Mouse (Mus musculus): Measurements from ENCODE around the gene Lamb3. TPM values are rescaled to one million over a fixed set of nuclear protein-coding genes. Genes with fewer than 3 reads are reported as not detected.
"Not testable (repeated sequence)": the region's sequence is repeated elsewhere in the genome, so short reads cannot be mapped to it uniquely, and the experiment has no call there.

Lamb3 gene
- total RNA-seq, 2 experiments from 2014 or later, result 0.80 to 1.4 TPM

DNA sequence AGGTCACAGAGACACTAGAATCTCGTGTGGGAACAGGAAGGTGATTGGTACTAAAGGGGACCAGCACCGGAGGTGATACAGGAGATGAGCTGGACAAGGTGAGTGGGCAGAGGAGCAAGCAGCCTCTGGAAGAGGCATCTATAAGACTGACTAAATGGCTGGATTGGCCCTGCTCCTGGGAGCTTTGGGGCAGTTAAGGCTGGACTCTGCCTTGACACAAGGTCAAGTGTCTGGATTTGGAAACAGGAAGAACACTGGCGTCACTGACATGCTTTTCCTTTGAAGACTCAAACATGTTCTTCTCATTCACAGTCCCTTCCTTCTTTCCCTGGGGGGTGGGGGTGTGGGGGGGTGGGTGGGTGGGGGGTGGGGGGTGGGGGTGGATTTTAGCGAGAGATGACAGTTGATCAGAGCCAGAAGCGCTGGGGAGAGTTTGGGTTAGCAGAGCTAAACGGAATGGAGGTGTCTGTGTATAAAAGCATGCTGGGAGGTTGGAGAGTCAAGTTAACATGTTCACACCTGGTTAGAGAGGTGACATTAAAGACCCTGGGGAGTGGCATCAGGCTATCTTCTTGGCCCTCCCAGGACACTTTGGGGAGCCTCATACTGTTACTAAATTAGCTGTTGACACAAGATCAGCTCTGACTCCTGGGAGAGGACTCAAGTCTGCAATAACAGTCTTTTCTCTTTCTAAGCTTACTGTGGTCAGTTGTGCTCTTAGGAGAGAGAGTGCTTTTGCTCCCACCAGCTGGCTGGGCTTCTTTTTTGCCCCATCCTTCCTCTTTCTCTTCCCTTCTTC is 63.7 kb downstream of the Lamb3 start:
- intact Hi-C loops (cut with DNase I; ENCODE audit: low total_unique reads), result no loop called here

DNA sequence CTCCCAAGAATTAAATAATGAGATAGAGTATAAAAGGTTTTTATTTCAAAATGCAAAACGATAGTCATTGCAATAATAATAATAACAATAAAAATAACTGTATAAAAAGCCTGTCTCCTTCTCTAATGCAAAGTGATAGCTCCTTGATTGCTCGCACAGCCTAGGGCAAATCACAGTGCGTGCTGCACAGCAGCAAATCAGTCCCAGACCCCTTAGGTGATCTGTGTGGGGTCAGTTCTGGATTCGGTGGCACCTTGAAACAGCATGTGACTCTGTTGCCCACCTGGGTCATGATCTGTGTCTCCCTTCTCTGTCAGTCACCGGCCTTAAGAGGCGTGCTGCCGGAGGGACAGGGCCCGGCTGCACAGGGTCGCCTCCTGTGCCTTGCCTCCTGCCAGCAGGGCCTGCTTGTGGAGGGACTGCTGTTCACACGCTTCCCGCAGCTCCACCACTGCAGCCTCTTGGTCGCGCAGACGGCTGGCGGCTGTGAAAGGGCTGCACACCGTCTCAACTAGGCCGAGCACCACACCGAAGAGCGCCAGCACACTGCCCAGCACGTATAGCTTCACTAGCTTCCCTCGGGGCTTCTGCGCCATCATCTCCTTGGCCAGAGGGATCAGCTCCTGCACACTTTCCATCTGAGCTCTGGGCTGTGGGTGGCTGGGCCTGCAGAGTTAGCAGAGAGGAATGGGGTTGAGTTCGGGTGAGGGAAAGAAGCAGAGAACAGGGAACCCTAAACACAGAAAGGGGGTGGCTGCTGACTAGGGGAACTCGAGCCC is 64.8 kb downstream of the Lamb3 start:
- peak; percentile 46 for DNase-seq
- intact Hi-C loops (cut with DNase I; ENCODE audit: low total_unique reads), result no loop called here

More for the DNA sequence above, 63.7 kb downstream of the Lamb3 start:
- DNase-seq, result no peak

DNA sequence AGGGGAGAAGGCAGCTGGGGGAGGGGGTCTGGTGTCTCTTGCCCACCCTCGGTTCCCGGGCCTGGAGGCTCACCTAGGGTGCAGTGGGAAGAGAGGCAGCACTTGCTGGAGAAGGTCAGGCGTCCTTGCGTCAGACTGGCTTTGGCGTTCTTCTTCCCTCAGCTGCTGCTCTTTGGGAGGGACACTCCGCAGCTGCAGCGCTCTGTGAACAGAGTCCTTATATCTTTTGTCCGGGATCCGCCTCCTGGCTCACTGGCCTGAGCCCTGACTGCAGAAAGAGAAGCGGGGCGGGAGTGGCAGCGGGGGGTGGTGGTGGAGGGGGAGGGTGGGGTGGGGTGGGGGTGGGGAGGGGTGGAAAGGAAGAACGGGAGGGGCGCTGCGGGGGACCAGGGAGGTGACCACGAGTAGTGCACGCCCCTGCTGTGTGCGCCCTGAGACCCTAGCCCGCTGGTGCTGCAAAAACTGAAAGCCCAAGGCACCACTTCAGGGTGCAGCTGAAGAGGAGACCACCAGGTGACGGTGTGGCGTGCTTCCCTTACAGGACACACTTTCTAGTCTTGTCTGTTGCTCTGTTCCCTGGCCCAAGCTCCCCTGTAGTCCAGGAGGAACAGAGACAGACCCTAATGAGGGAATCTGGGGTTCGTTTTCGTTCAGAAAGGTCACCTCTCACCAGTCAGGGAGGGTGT is 65.6 kb downstream of the Lamb3 start, which contains the start of gene G0s2:
G0s2 (minus strand) TSS at position 302 of the 686 bp plus-strand sequence.
- intact Hi-C loops (cut with DNase I; ENCODE audit: low total_unique reads), result no loop called here

DNA sequence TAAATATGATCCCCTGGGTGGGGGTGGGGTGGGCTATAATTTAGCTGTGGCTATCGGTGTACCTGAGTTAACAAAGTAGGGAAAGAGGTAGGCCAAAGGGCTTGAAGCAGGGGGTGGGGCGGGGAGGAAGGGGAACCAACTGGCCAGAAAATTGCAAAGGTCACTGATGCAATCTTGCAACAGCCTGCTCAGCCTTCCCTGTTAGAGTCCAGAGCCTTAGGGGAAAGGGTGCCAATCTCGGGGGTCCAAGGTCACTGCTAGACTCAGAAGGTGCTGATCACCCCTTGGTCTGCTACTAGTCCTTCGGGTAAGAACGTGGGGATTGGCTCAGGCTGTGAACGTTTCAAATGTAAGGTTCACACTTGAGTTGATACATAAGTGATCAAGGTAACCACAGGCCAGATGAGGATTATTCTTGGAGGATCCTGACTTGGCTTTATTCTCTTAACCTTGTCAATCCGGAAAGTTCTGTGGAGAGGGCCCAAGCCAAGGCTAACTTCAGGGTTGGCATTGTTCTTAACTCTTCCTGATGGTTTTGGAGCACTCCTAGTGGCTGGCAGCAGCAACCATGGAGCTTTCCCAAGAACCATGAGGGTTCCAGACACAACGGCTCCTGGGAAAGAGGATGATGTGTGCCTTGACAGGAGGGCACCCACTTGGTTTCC is 67.0 kb downstream of the Lamb3 start:
- DNase-seq, result no peak
- intact Hi-C loops (cut with DNase I; ENCODE audit: low total_unique reads), result no loop called here

More for the DNA sequence above, 65.6 kb downstream of the Lamb3 start, which contains the start of gene G0s2:
- DNase-seq, result peak; percentile 87

DNA sequence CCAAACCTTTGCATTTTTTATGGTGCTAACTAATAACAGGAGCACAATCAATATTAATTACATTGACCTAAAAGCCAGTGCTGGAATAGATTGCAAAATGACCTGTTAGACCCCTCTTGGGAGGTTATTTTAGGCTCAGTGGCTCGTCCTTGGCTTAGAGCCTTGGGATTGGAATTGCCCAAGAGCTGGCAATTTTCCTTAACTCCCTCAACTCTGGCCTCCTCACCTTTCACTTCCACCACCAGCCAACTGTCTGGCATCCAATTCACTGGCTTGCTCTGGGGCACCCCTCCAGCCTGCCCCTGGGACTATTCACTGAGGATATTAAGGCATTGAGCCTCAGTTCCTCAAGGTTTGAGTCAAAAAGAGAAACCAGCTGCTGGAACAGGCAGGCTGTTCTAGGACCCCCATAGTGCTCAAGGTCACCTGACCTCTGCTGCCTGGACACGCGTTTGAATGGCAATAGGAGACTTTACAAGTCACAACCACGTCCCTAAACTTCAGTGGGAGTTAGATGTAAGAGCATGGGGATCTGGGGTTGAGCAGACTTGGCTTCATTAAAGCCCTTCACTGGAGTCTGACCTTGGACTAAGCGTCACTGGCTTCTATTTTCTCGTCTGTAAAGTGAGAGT is 71.0 kb downstream of the Lamb3 start:
- intact Hi-C loops (cut with DNase I; ENCODE audit: low total_unique reads), result no loop called here
- peak; percentile 56 for DNase-seq

DNA sequence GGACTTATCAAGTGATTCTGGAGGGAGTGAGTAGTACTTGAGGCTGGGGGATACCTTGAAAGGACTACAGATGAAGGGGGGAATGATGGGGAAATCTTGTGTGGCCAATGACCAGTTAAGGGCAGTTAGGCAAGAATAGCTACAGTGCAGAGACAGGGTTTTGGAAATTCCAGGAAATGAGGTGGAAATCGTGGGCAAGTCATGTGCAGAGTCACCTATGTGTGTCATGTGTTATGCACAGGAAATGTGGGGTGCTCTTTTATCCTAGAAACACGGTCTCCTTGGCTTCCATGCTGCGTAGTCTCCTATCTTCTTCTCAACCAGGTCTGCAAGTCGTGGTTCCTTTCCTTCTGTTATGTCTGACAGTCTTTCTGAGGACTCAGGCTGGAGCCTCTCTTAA is 72.0 kb downstream of the Lamb3 start:
- DNase-seq, result no peak
- intact Hi-C loops (cut with DNase I; ENCODE audit: low total_unique reads), result no loop called here

DNA sequence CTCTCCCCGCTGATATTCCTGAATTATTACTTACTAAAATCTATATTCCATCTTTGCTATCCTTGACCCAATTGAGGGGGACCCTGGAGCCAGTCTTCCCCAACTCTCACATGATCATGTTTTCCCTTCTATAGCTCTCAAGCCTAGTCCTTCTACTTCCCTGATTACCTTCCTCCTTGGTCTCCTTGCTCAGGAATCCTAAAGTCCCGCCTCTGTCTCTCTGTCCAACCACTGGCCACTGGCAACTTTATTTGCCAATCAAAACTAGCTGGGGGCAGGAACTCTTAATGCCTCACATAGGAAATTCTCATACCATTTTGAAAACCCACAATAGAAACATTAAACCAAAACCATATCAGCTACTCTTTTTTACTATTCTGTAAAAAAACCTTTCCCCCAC is 73.8 kb downstream of the Lamb3 start:
- intact Hi-C loops (cut with DNase I; ENCODE audit: low total_unique reads), result no loop called here

DNA sequence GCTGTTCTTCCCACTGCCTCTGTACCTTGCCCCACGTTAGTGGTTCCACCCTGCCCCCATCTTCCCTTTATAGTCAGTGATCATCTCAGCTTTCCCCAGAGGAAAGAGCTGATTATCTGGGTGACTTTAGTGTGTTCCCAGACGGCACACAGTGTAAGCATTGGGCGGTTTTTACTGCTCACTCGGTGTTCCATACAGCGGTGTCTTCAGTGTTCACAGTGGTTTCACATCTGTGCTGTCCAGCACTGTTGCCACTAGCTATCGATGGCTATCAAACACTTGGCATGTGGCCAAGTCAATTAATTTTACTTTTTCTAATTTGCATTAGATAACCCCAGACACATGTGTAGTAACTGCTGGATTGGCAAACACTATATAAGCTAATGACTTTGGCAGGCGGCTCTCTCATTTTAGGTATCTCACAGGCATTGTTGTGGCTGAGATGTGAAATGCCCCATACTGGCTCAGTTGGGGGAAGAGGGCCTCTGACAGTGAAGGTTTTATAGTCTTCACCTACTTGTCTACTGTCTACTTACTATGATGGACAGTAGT is 76.8 kb downstream of the Lamb3 start:
- intact Hi-C loops (cut with DNase I; ENCODE audit: low total_unique reads), result no loop called here
- no peak for DNase-seq

More for the DNA sequence above, 73.8 kb downstream of the Lamb3 start:
- DNase-seq, result no peak

DNA sequence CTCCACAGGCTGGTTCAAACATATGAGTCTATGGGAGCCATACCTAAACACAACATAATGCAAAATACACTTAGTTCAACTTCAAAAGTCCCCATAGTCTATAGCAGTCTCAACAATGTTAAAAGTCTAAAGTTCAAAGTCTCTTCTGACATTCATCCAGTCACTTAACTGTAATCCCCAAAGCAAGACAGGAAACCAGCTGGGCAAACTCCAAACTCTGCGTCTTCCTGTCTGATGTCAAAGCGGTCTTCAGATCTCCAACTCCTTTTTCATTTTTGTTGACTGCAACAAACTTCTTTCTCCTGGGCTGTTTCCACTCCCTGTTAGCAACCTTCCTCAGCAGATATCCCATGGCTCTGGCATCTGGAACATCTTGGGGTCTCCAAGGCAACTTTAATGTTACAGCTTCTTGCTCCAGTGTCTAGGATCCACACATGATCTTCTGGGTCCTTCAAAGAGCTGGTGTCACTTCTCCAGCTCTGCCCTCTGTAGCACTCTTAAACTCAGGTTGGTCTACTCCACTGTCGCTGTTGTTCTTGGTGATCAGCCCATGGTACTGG is 78.3 kb downstream of the Lamb3 start:
- intact Hi-C loops (cut with DNase I; ENCODE audit: low total_unique reads); DNase-seq: not testable (repeated sequence)

DNA sequence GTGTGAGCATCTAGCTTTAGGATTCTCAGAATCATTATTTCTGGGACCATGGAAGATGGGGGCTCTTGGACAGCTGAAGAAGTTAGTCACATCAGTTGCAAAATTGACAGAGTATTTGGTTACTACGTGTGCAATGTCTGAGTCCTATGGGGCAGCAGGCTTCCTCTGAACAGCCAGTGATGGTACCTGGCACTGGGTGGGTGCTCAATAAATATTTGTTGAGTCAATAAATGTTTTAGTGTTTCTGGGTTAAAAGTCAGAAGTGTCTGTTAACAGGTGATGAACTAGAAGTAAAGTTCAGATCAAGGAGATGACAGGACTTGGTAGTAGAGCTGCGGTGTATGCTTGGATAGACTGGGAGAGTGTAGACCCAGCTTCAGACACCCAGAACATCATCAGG is 80.1 kb downstream of the Lamb3 start:
- DNase-seq, result no peak
- intact Hi-C loops (cut with DNase I; ENCODE audit: low total_unique reads), result no loop called here

DNA sequence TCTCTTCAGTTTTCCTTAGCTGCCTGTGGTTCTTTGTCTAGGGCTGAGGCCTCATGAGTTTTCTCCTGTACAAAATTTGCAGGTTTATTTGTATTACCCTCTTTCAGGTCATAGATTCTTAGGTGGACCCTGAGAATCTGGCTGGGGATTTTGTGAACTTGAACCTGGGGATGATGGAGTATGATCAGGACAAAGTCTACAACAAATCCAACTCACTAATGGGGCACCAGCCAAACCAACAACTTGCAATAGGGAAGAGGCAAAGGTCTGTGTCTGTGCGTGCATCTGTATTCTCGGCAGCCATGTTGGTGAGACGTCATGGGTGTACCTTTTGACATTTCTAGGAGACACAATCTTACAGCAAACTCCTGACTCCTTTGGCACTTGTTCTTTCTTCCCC is 81.6 kb downstream of the Lamb3 start:
- DNase-seq, result no peak
- intact Hi-C loops (cut with DNase I; ENCODE audit: low total_unique reads), result no loop called here

DNA sequence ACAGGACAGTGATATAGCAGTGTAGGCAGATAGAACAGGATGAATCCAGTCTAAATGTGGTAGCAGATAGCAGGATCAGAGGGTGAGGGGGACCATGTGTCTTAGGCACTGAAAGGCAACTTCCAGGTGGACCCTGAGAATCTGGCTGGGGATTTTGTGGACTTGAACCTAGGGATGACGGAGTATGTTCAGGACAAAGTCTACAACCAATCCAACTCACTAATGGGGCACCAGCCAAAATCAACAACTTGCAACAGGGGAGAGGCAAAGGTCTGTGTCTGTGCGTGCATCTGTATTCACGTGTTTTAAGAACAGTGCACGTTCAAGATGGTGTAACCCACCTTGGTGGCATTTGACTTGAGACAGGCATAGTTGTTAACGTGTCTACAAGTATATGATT is 82.4 kb downstream of the Lamb3 start:
- DNase-seq, result no peak
- intact Hi-C loops (cut with DNase I; ENCODE audit: low total_unique reads), result no loop called here

DNA sequence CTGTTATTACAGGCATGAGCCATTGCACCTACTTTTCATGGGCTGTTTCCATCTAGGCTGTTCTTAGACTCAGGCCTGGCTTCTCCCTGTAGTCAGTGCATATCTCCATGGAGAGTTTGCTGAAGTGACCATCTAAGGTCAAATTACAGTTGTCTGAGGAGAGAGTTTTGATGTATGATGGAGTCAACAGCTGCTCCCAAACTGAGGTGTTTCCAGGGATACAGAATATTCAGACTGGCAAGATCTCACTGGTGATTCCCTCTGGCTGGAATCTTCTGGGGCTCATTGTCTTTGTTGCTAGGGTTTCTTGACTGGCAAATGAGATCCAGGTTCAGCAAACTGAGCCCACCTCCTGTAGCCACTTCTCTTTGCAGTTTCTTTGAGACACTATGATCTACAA is 83.2 kb downstream of the Lamb3 start:
- intact Hi-C loops (cut with DNase I; ENCODE audit: low total_unique reads), result no loop called here
- no peak for DNase-seq

DNA sequence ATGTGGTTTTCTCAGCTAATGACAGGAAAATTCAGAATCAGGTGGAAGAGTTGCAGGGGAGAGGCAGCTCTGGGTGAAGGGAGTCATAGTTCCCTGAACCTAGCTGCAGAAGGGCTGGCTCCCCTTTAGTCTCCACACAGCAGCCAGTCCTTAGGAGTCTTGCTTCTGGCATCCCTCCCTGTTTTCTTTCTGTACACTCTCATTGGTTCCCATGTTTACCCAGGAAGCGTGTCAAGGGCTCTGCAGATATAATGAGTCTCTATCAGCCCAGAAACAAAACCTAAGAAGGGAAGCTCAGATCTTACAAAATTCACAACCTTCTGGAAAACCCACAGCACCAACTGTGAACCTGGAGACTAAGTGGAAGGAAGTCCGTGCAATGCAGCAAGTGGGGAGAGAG is 85.5 kb downstream of the Lamb3 start:
- DNase-seq, result no peak
- intact Hi-C loops (cut with DNase I; ENCODE audit: low total_unique reads), result no loop called here

DNA sequence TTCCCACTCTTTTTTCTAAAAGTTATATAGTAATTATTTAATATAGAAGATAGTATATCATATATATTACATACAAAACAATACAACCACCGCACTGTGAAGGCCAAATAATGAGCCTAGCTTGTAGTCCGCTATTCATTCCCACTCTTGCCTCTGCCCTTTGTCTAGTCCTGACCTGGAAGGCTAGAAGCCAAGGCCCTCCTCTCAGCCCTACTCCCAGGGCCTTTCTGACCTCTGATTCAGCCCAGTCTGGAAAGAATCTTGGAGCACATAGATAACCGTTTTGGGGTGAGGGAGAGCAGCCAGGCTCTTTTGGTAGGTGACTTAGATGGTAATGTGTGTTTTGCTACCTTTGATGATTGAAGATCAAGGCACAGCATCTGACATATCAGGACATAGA is 86.4 kb downstream of the Lamb3 start:
- DNase-seq, result no peak

DNA sequence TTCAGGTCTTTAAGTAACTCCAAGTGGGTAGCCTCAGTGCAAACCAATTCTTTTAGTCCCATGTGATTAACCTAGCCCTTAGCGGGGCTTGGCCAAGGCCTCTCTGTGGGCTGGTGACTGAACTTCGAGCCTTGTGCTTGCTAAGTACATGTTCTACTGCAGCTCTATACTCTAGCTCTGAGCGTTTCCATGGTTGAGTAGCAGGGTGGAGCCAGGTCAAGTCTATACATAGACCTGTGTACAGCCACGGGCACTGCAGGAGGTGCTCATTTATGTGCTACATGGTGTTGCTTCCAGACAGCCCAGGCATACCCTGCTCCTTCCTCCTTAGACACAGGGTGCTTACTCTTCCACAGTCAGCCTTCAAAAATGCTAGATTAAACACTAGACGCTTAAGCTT is 88.4 kb downstream of the Lamb3 start:
- intact Hi-C loops (cut with DNase I; ENCODE audit: low total_unique reads), result no loop called here
- DNase-seq, result no peak

More for the DNA sequence above, 86.4 kb downstream of the Lamb3 start:
- intact Hi-C loops (cut with DNase I; ENCODE audit: low total_unique reads), result no loop called here

DNA sequence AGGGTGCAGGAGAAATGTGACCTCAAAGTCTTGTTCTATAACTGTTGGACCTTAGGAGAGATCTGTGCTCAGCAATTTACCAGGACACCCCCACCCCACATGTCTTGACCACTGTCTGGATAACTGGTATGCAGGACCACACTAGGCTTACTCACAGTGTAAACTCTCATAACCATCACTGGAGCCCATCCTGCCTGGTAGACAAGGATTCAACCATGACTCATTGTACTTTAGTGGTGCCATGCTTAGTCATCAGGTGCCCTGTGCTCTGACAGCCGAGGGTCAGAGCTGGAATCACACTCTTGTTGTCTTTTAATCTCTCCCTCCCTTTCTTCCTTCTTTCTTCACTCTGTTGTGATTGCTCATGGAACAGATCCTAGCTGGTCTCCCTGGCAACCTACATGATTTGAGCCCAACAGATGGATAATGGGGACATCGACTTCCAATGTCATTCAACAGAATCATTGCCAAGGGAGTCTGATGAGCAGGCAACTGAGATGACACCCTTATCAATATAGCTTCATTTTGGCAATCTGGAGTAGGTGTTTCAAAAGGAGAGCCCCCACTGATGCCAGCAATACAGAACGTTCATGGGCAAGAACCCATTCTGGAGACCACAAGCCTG is 90.8 kb downstream of the Lamb3 start:
- intact Hi-C loops (cut with DNase I; ENCODE audit: low total_unique reads), result no loop called here
- DNase-seq, result no peak

DNA sequence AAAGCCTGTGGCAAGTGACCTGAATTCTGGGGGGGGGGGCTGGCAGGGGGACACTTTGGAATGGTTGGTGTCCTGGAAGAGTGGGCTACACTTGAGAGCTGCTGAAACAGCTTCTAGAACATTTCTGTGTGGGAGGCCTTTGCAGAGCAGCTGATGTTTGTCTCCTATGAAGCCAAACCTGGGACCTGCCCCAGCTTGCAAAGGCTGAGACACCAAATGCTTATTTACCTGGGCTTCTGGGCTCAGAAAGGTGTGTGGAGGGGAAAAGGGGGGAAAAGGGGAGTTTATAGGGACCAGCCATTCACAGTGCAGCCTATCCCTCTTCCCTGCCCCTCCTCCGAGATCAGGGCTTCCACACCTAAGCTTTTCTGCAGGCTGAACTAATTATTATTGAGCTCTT is 92.5 kb downstream of the Lamb3 start:
- no peak for DNase-seq
- intact Hi-C loops (cut with DNase I; ENCODE audit: low total_unique reads), result no loop called here

Measured in gastrocnemius, postnatal 14 days (tissue).